Comparison of ENCODE assay signal across 9 mouse cellular contexts in the genomic region with DNA sequence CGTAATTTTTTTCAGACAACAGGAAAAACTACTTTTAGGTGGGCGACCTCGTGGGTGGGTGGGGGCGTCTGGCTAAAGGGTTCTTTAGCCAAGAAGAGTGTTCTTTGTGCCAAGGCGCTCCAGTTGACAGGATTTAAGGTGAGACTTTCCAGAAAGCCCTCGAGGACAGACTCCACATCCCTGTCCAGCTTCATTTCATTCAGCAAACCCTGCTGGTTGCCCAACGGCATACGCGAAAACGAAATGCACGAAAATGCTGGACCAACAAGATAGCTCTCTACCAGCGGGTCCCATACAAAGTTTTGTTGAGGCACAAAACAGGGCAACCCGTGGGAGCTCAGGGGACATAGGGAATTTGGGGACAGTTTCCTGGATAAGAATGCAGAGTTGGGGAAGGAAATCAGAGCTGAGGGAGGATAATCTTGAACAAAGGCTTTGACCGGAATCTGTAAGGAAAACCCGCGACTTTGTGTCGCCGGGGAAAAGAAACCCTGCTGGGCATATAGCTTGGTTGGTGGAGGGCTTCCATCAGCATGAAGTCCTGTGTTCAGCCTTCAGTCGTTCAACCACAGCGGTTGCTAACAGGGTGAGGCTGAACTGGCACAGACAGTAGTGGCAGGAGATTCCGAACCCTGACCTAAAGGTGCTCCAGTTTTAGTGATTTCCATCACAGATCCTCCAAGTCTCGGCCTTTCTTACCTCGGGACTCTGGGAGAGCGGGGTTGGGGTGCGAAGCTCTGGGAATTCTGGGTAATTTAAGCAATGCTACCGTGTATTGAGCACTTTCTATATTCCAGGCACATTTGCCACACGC. TPM values are rescaled to one million over a fixed set of nuclear protein-coding genes. Genes with fewer than 3 reads are reported as not detected.
DNase-seq lines count a peak whose midpoint lies in the region; ATAC-seq and TF ChIP-seq lines count a peak whose summit lies in the region.
"Had no signal": no experiment of that assay in that cellular context is flagged by ENCODE, and none has a peak within 500 bp of the region (broad histone marks: within the 10 kb centered on the region; RNA-seq: fewer than 3 reads in every experiment).

No protein-coding gene starts in this region.

- peaks cover 6% of the 10 kb centered on the region for H3K27me3 ChIP-seq in kidney, adult 2 months (replicated peaks; ENCODE audit: control insufficient read depth, insufficient read depth, low read length)
- peaks cover 15% of the 10 kb centered on the region for H3K27me3 ChIP-seq in hindbrain, postnatal 0 days (ENCODE audit: insufficient read depth, low read length)
- H3K27me3 ChIP-seq in myocyte (ENCODE audit: control insufficient read depth, insufficient read depth, insufficient read length) = peaks cover 73% of the 10 kb centered on the region

- WGBS in kidney, adult 2 months = 21% methylated on average over 27 of the region's 27 CpGs
- 5% methylated on average over 27 of the region's 27 CpGs for WGBS in hindbrain, postnatal 0 days

- no peaks in the 10 kb centered on the region for H3K36me3 ChIP-seq in kidney, adult 2 months (ENCODE audit: control insufficient read depth, insufficient read depth, low read length)
- H3K36me3 ChIP-seq in hindbrain, postnatal 0 days (ENCODE audit: insufficient read depth, low read length) = no peaks in the 10 kb centered on the region
- no peaks in the 10 kb centered on the region for H3K36me3 ChIP-seq in myocyte (ENCODE audit: control insufficient read depth, insufficient read depth)

- no peak overlapping the region for H3ac ChIP-seq in myocyte (ENCODE audit: control insufficient read depth, insufficient read length)

- peaks cover 14% of the 10 kb centered on the region; the same call in 1 of the 2 replicates for H3K4me1 ChIP-seq in kidney, adult 2 months (ENCODE audit: control insufficient read depth, insufficient read depth, low read length)
- peaks cover 17% of the 10 kb centered on the region for H3K4me1 ChIP-seq in hindbrain, postnatal 0 days (ENCODE audit: insufficient read depth, low read length)

- H3K4me3 ChIP-seq in kidney, adult 2 months (ENCODE audit: insufficient read depth, low read depth, low read length) = peak overlapping the region; percentile 25; the same call in 1 of the 2 replicates
- peak overlapping the region; percentile 52 for H3K4me3 ChIP-seq in hindbrain, postnatal 0 days (ENCODE audit: low read length)
- H3K4me3 ChIP-seq in myocyte = no peak overlapping the region

- peak overlapping the region; percentile 64; the same call in 1 of the 2 replicates for H3K9ac ChIP-seq in hindbrain, postnatal 0 days (replicated peaks; ENCODE audit: low read length)

- TF ChIP-seq CTCF in kidney, adult 2 months (conservative IDR thresholded peaks at IDR 0.05; ENCODE audit: insufficient read depth, insufficient read length, low read depth, low read length) = no peak
- no peak for TF ChIP-seq CTCF in hindbrain, postnatal 0 days (IDR thresholded peaks at IDR 0.05; ENCODE audit: low read depth)

- no peak for ATAC-seq in hindbrain, postnatal 0 days

- no peaks in the 10 kb centered on the region for H3K9me3 ChIP-seq in hindbrain, postnatal 0 days (ENCODE audit: low read length)

- no peak for TF ChIP-seq POLR2A in kidney, adult 2 months (IDR thresholded peaks at IDR 0.05; ENCODE audit: low read depth, low read length)
- no peak for TF ChIP-seq POLR2A in myocyte (IDR thresholded peaks at IDR 0.05; ENCODE audit: insufficient read length, low read depth)

- peak overlapping the region; percentile 68 for H3K4me2 ChIP-seq in hindbrain, postnatal 0 days (ENCODE audit: low read depth, low read length)
- peak overlapping the region; percentile 34 for H3K4me2 ChIP-seq in myocyte (ENCODE audit: low read depth)

- H3K27ac ChIP-seq in kidney, adult 2 months (ENCODE audit: insufficient read depth, low read depth, low read length) = no peak overlapping the region
- H3K27ac ChIP-seq in hindbrain, postnatal 0 days = no peak overlapping the region

- no peaks in the 10 kb centered on the region for H3K79me2 ChIP-seq in myocyte (ENCODE audit: control insufficient read depth, insufficient read depth)

- DNase-seq in kidney, adult 2 months = no peak
- no peak for DNase-seq in kidney, postnatal 36 days
- peak; percentile 41 for DNase-seq in embryo, embryonic 11 days
- no peak for DNase-seq in hindbrain, postnatal 0 days (ENCODE audit: low spot score)
- no peak for DNase-seq in cerebellum, postnatal 14 days
- no peak for DNase-seq in cerebellum, adult 11-12 months
- no peak for DNase-seq in thymus, postnatal 36 days

TF ChIP-seq in myocyte, 11 proteins besides CTCF, POLR2A, EP300 and RAD21:
- TF ChIP-seq POLR2AphosphoS2 (IDR thresholded peaks at IDR 0.05; ENCODE audit: insufficient read length, low read depth) (no peak), SRF (IDR thresholded peaks at IDR 0.05; ENCODE audit: control insufficient read depth, insufficient read length, low read depth) (no peak)

RNA-seq across cellular contexts. Expression of a gene that starts 3.6 kb away (rescaled TPM):
- polyA plus RNA-seq in kidney, adult 2 months (2012; rRNA removed) = 11.5 and 11.8 TPM in 2 replicates
- total RNA-seq in hindbrain, postnatal 0 days (2014; rRNA removed) = 13.7 and 18.4 TPM in 2 replicates
- 11.1 and 12.2 TPM in 2 replicates for polyA plus RNA-seq in hindbrain, postnatal 0 days (2015; fragmentation: Nextera tagmentation; extraction: Ambion mirVana)
- 0.17 TPM for polyA plus RNA-seq in myocyte (2012; fragmentation: generic; extraction: Trizol)

RNA-seq across cellular contexts. Expression of a gene that starts 3.6 kb away (rescaled TPM):
- 0.27 TPM in 1 of 2 replicates, not detected in the other for polyA plus RNA-seq in kidney, adult 2 months (2012; rRNA removed)
- not detected in 2 replicates for total RNA-seq in hindbrain, postnatal 0 days (2014; rRNA removed)
- polyA plus RNA-seq in hindbrain, postnatal 0 days (2015; fragmentation: Nextera tagmentation; extraction: Ambion mirVana) = 0.59 and 0.79 TPM in 2 replicates
- not detected for polyA plus RNA-seq in myocyte (2012; fragmentation: generic; extraction: Trizol)
- total RNA-seq: liver, adult 2 months had no signal
- polyA plus RNA-seq: liver, adult 2 months had no signal

RNA-seq across cellular contexts. Expression of a gene that starts 4.9 kb away (rescaled TPM):
- polyA plus RNA-seq in kidney, adult 2 months (2012; rRNA removed) = 6.0 and 6.4 TPM in 2 replicates
- 10.2 and 10.6 TPM in 2 replicates for total RNA-seq in hindbrain, postnatal 0 days (2014; rRNA removed)
- polyA plus RNA-seq in hindbrain, postnatal 0 days (2015; fragmentation: Nextera tagmentation; extraction: Ambion mirVana) = 11.0 and 12.5 TPM in 2 replicates
- polyA plus RNA-seq in myocyte (2012; fragmentation: generic; extraction: Trizol) = 15.7 TPM

RNA-seq across cellular contexts. Expression of a gene that starts 6.9 kb away (rescaled TPM):
- polyA plus RNA-seq in kidney, adult 2 months (2012; rRNA removed) = not detected in 2 replicates
- 0.31 TPM in 1 of 2 replicates, not detected in the other for total RNA-seq in hindbrain, postnatal 0 days (2014; rRNA removed)
- polyA plus RNA-seq in hindbrain, postnatal 0 days (2015; fragmentation: Nextera tagmentation; extraction: Ambion mirVana) = 0.95 and 1.4 TPM in 2 replicates
- 0.43 TPM for polyA plus RNA-seq in myocyte (2012; fragmentation: generic; extraction: Trizol)
- total RNA-seq: liver, adult 2 months had no signal
- polyA plus RNA-seq: liver, adult 2 months had no signal

RNA-seq across cellular contexts. Expression of a gene that starts 12.1 kb away (rescaled TPM):
- 14.9 and 17.3 TPM in 2 replicates for polyA plus RNA-seq in kidney, adult 2 months (2012; rRNA removed)
- total RNA-seq in hindbrain, postnatal 0 days (2014; rRNA removed) = 0.26 TPM in 1 of 2 replicates, not detected in the other
- polyA plus RNA-seq in hindbrain, postnatal 0 days (2015; fragmentation: Nextera tagmentation; extraction: Ambion mirVana) = 0.14 and 0.25 TPM in 2 replicates
- 0.29 TPM for polyA plus RNA-seq in myocyte (2012; fragmentation: generic; extraction: Trizol)

Comparison
In these comparisons a context has a peak if more than half of its experiments do, and no peak if none do; other contexts are left out.
1. RNA of a gene that starts 3.6 kb away (polyA plus RNA-seq): 11.5 to 11.8 TPM in kidney, adult 2 months and 11.1 to 12.2 TPM in hindbrain, postnatal 0 days; 0.17 TPM in myocyte (single experiment); every median in the first group is over 10 times any median in the second.